Mouse (Mus musculus): ENCODE measurements around the gene Mlana.

DNA sequence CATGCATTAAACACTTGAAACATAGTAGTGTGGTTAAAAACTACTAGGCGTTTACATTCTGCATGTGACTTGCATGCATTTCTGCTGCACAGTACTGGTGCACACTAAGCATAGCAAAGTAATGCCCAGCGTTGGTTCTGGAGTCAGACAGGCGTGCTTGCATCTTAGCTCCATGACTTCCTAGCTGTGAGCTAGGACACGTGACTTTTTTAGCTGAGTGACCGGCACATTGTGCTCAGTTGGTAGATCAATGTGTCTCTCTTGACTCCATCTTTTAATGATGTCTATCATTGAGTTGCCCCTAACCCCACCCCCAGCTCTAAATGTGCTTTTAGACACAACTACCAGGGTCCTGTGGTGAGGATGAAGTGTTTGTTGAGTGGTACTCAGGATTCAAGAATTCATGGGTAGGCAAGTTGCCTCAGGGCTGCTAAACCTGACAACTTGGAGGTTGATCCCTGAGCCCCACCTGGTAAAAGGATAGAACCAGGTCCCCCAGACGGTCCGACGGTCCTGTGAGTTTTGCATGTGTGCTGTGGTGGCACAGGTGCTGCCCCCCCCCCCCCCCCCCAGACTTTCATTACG, 9.8 kb downstream of the Mlana start:
- TF ChIP-seq HCFC1 (IDR thresholded peaks at IDR 0.05; ENCODE audit: borderline replicate concordance, insufficient read depth, low read length), result no peak
- no peak for TF ChIP-seq CHD2 (IDR thresholded peaks at IDR 0.05; ENCODE audit: low read depth, low read length)
- no peak for TF ChIP-seq ZNF384 (IDR thresholded peaks at IDR 0.05; ENCODE audit: low read depth, low read length)
